Mouse (Mus musculus) lung, postnatal 25 days (tissue): ENCODE results near the gene Lbr.

Source experiments
- DNase-seq: peaks from one replicate; pipeline ENCODE4 v3.0.0; 2022; ENCODE audit warnings: low spot score

Lbr gene

DNA sequence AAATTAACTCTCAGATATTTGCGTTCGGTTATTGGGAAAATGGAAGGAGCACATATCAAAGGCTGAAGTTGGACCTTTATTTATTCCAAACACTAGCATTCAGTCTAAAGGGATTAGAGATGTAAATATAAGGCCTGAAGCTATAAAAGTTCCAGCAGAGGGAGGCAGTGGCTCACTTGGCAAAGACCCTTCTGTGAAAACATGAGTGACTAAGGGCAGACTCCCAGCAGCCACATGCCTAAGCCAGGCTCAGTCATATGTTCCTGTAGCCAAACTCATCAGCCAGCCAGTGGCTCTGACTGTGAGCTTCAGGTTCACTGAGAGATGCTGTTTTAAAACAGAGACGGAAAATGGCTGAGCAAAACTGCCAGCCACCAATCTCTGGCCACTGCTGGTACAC, 71.0 kb downstream of the Lbr start:
- DNase-seq = no peak

DNA sequence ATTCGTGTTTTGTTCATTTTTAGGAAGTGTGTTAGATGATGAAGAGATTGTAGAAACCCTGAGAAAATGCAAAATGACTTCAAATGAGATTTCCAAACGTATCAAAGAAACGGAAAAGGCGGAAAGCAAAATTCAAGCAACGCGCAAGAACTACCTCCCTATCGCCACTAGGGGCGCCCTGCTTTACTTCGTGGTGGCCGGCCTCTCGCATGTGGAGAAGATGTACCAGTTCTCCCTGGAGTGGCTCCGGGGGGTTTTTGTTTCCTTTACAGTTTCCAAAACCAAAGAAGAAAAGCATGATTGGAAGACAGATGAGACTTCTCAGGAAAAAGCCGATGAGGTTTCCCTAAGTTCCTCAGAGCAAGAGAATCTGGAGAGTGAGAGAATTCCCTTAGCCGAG, 73.5 kb downstream of the Lbr start:
- DNase-seq = no peak
